Mouse (Mus musculus) cortical plate, adult 2 months (tissue): ENCODE measurements around the gene Gls2.

Experiments used
- CTCF ChIP-seq: fragments of 200-500 bp; IDR thresholded peaks from 2 replicates; pipeline ENCODE4 v1.5.1; 2011; ENCODE audit warnings: mild to moderate bottlenecking, control low read depth, low read length; ENCODE audit not compliant: insufficient read depth; ENCODE audit errors: extremely low read depth
- POLR2A ChIP-seq: fragments of 200-500 bp; IDR thresholded peaks from 2 replicates; pipeline ENCODE4 v1.6.1; 2011; ENCODE audit warnings: mild to moderate bottlenecking, low read length, control low read depth; ENCODE audit not compliant: insufficient read depth; ENCODE audit errors: extremely low read depth

- TF ChIP-seq CTCF (no peak), POLR2A (no peak)
These were observed 7.1 kb upstream of the Gls2 start for GRCm38 (mm10) chr10:128187181-128187605.
